Mouse (Mus musculus) CD4-positive, CD25-positive, alpha-beta regulatory T cell, adult 4 months (primary cell): ENCODE data around the gene Vmn1r199. TPM values are rescaled to one million over a fixed set of nuclear protein-coding genes. Genes with fewer than 3 reads are reported as not detected.
"Not testable (repeated sequence)": the region's sequence is repeated elsewhere in the genome, so short reads cannot be mapped to it uniquely, and the experiment has no call there.

Experiments
- ATAC-seq: one replicate; pipeline ENCODE4 v1.8.0; 2017
- polyA plus RNA-seq, 2 experiments: library from polyadenylated mRNA; unstranded; fragments of 100-300 nt; shearing (Covaris generic); gene quantifications; one replicate each; pipeline ENCODE4 v1.2.1; 2017

The Vmn1r199 gene
- polyA plus RNA-seq, result not detected

GRCm38 (mm10) chr13:22379518-22379917 lies at the start of gene Vmn1r199:
Gene Vmn1r199, plus strand, starts transcription at chr13:22379818.
- ATAC-seq, result no peak

- ATAC-seq, result no peak
Measured at GRCm38 (mm10) chr13:22333269-22333668, 46.3 kb upstream of the Vmn1r199 start.

- no peak for ATAC-seq
Measured at GRCm38 (mm10) chr13:22335565-22335964, 44.1 kb upstream of the Vmn1r199 start.

GRCm38 (mm10) chr13:22350064-22350463 lies 29.6 kb upstream of the Vmn1r199 start, which contains the start of gene Vmn1r198:
Gene Vmn1r198, plus strand, starts transcription at chr13:22350364.
- no peak for ATAC-seq

GRCm38 (mm10) chr13:22350813-22351212 lies 28.8 kb upstream of the Vmn1r199 start:
- no peak for ATAC-seq

GRCm38 (mm10) chr13:22381128-22381527 lies 1.5 kb downstream of the Vmn1r199 start:
- ATAC-seq, result not testable (repeated sequence)

- ATAC-seq, result no peak
Measured at GRCm38 (mm10) chr13:22383401-22383800, 3.8 kb downstream of the Vmn1r199 start.

- no peak for ATAC-seq
Measured at GRCm38 (mm10) chr13:22387050-22387449, 7.4 kb downstream of the Vmn1r199 start.

- no peak for ATAC-seq
Measured at GRCm38 (mm10) chr13:22390073-22390472, 10.5 kb downstream of the Vmn1r199 start, which contains the start of gene Vmn1r200. Gene Vmn1r200, plus strand, starts transcription at chr13:22390373.

GRCm38 (mm10) chr13:22402978-22403377 lies 23.4 kb downstream of the Vmn1r199 start:
- ATAC-seq, result no peak

Other genes with a start within 250 kb of the Vmn1r199 start
- gene Vmn1r191, start 195.8 kb upstream of the Vmn1r199 start, polyA plus RNA-seq, result not detected
- not detected for gene Vmn1r192, start 188.7 kb upstream of the Vmn1r199 start, polyA plus RNA-seq
- not detected for gene Vmn1r193, start 156.7 kb upstream of the Vmn1r199 start, polyA plus RNA-seq
- not detected for gene Vmn1r194, start 135.6 kb upstream of the Vmn1r199 start, polyA plus RNA-seq
- not detected for gene Vmn1r195, start 109.3 kb upstream of the Vmn1r199 start, polyA plus RNA-seq
- not detected for gene Vmn1r196, start 89.9 kb upstream of the Vmn1r199 start, polyA plus RNA-seq
- not detected for gene Vmn1r197, start 55.2 kb upstream of the Vmn1r199 start, polyA plus RNA-seq
- not detected for gene Vmn1r198, start 29.5 kb upstream of the Vmn1r199 start, polyA plus RNA-seq
- gene Vmn1r200, start 10.6 kb downstream of the Vmn1r199 start, polyA plus RNA-seq, result not detected
- not detected for gene Vmn1r201, start 92.1 kb downstream of the Vmn1r199 start, polyA plus RNA-seq
- not detected for gene Vmn1r202, start 125.6 kb downstream of the Vmn1r199 start, polyA plus RNA-seq
- under 1 TPM in 1 of 2 experiments, not detected in 1; 0.16 TPM for gene Vmn1r203, start 138.3 kb downstream of the Vmn1r199 start, polyA plus RNA-seq
- gene Vmn1r204, start 173.4 kb downstream of the Vmn1r199 start, polyA plus RNA-seq, result not detected
- not detected for gene Vmn1r205, start 213.2 kb downstream of the Vmn1r199 start, polyA plus RNA-seq
- gene Vmn1r206, start 244.4 kb downstream of the Vmn1r199 start, polyA plus RNA-seq, result not detected